Mouse (Mus musculus): ENCODE measurements around the gene Ppp5c. TPM values are rescaled to one million over a fixed set of nuclear protein-coding genes. Genes with fewer than 3 reads are reported as not detected.

The Ppp5c gene
- total RNA-seq, 2 experiments from 2014 or later, result 72.9 to 84.4 TPM

- DNase-seq (ENCODE audit: low spot score in 2 of 2), result peak in 1 of 2 experiments; percentile 76
Observed at GRCm38 (mm10) chr7:16988405-16988804, 39.3 kb downstream of the Ppp5c start.

GRCm38 (mm10) chr7:16987541-16988149 is 40.1 kb downstream of the Ppp5c start:
- DNase-seq (ENCODE audit: low spot score in 2 of 2), result no peak

- DNase-seq (ENCODE audit: low spot score in 2 of 2), result peak in 1 of 2 experiments; percentile 47
Observed at GRCm38 (mm10) chr7:16982859-16983568, 44.7 kb downstream of the Ppp5c start, which contains the start of gene Gm42372. TSS of gene Gm42372 (plus strand) at chr7:16983086.

- peak; percentile 25 to 63 for DNase-seq (ENCODE audit: low spot score in 2 of 2)
Observed at GRCm38 (mm10) chr7:16980348-16980747, 47.4 kb downstream of the Ppp5c start.

GRCm38 (mm10) chr7:16978593-16978992 is 49.1 kb downstream of the Ppp5c start:
- DNase-seq (ENCODE audit: low spot score in 2 of 2), result no peak

- DNase-seq (ENCODE audit: low spot score in 2 of 2), result no peak
Observed at GRCm38 (mm10) chr7:16978173-16978572, 49.6 kb downstream of the Ppp5c start.

- DNase-seq (ENCODE audit: low spot score in 2 of 2), result no peak
Observed at GRCm38 (mm10) chr7:16976298-16976697, 51.4 kb downstream of the Ppp5c start.

- peak in 1 of 2 experiments; percentile 35 for DNase-seq (ENCODE audit: low spot score in 2 of 2)
Observed at GRCm38 (mm10) chr7:16974018-16974417, 53.7 kb downstream of the Ppp5c start.

GRCm38 (mm10) chr7:16971160-16971559 is 56.6 kb downstream of the Ppp5c start:
- DNase-seq (ENCODE audit: low spot score in 2 of 2), result no peak

- no peak for DNase-seq (ENCODE audit: low spot score in 2 of 2)
Observed at GRCm38 (mm10) chr7:16968414-16968813, 59.3 kb downstream of the Ppp5c start.

- DNase-seq (ENCODE audit: low spot score in 2 of 2), result no peak
Observed at GRCm38 (mm10) chr7:16961678-16962077, 66.0 kb downstream of the Ppp5c start.

GRCm38 (mm10) chr7:16959539-16960187 is 68.1 kb downstream of the Ppp5c start, which contains the start of gene Pnmal1:
TSS of gene Pnmal1 (plus strand) at chr7:16959679.
- DNase-seq (ENCODE audit: low spot score in 2 of 2), result no peak

GRCm38 (mm10) chr7:16956410-16957265 is 71.1 kb downstream of the Ppp5c start:
- no peak for DNase-seq (ENCODE audit: low spot score in 2 of 2)

GRCm38 (mm10) chr7:16955712-16956111 is 72.0 kb downstream of the Ppp5c start:
- DNase-seq (ENCODE audit: low spot score in 2 of 2), result no peak

Other genes with a start within 250 kb of the Ppp5c start
- 10 to 100 TPM; 51.8 to 55.1 TPM for gene Slc1a5, start 246.6 kb downstream of the Ppp5c start, total RNA-seq (2021)
- 10 to 100 TPM; 66.6 to 78.7 TPM for gene Strn4, start 212.0 kb downstream of the Ppp5c start, total RNA-seq (2021)
- 10 to 100 TPM; 22.7 to 22.9 TPM for gene Fkrp, start 211.2 kb downstream of the Ppp5c start, total RNA-seq (2021)
- gene Prkd2, start 185.0 kb downstream of the Ppp5c start, total RNA-seq (2021), result 10 to 100 TPM; 16.8 to 17.4 TPM
- gene Dact3, start 152.6 kb downstream of the Ppp5c start, total RNA-seq (2021), result 10 to 100 TPM; 17.8 to 19.0 TPM
- gene Gng8, start 136.1 kb downstream of the Ppp5c start, total RNA-seq (2021), result 1 to 10 TPM; 2.6 TPM
- 1 to 10 TPM; 2.6 to 3.3 TPM for gene Ptgir, start 121.4 kb downstream of the Ppp5c start, total RNA-seq (2021)
- 100 to 1,000 TPM; 189 to 234 TPM for gene Calm3, start 103.8 kb downstream of the Ppp5c start, total RNA-seq (2021)
- 10 to 100 TPM; 48.6 to 49.6 TPM for gene Pnmal2, start 83.2 kb downstream of the Ppp5c start, total RNA-seq (2021)
- gene Pnmal1, start 68.2 kb downstream of the Ppp5c start, total RNA-seq (2021), result under 1 TPM in 1 of 2 experiments, not detected in 1; 0.16 TPM
- under 1 TPM in 1 of 2 experiments, not detected in 1; 0.05 TPM for gene Gm42372, start 44.8 kb downstream of the Ppp5c start, total RNA-seq (2021)
- 10 to 100 TPM; 32.5 to 33.4 TPM for gene Ccdc8, start 35.2 kb downstream of the Ppp5c start, total RNA-seq (2021)
- gene Hif3a, start 34.5 kb upstream of the Ppp5c start, total RNA-seq (2021), result 1 to 10 TPM; 6.6 to 8.1 TPM
- gene Psg16, start 46.1 kb upstream of the Ppp5c start, total RNA-seq (2021), result under 1 TPM; 0.05 to 0.20 TPM
- gene Ceacam3, start 122.4 kb upstream of the Ppp5c start, total RNA-seq (2021), result not detected
- not detected for gene Psg29, start 175.6 kb upstream of the Ppp5c start, total RNA-seq (2021)

Measured in gastrocnemius, postnatal 4 days (tissue).